Mouse (Mus musculus) left cerebral cortex, adult 2 months (tissue): ENCODE data around the gene Cacna1g. TPM values are rescaled to one million over a fixed set of nuclear protein-coding genes. Genes with fewer than 3 reads are reported as not detected.

Experiments
- DNase-seq, 2 experiments: peaks; one replicate each; pipeline ENCODE4 v3.0.0; 2021 to 2022; ENCODE audit warnings: low spot score in 2 of 2, mixed read lengths in 1 of 2; ENCODE audit errors: extremely low spot score in 1 of 2
- H3K27ac ChIP-seq: fragments of 200-600 bp; 2 replicates; pipeline ENCODE4 v1.8.1; 2022
- H3K4me3 ChIP-seq: fragments of 200-600 bp; 2 replicates; pipeline ENCODE4 v1.8.1; 2022
- CTCF ChIP-seq: fragments of 200-600 bp; IDR thresholded peaks from 2 replicates; pipeline ENCODE4 v1.8.1; 2022; ENCODE audit warnings: antibody characterized with exemption, mild to moderate bottlenecking, moderate library complexity
- intact Hi-C: fragments of 180-260 bp; cut with DNase I; formaldehyde crosslinking; loops from one replicate; pipeline ENCODE4 v1.15.1; 2025
- long read RNA-seq, 2 experiments: library from polyadenylated mRNA; stranded (forward); transcript quantifications; one replicate each; pipeline ENCODE4 v2.0.0; 2021; ENCODE audit warnings: borderline mapping rate in 2 of 2
- total RNA-seq, 2 experiments: library from RNA; stranded (reverse); gene quantifications; 2 replicates each; pipeline ENCODE4 v1.2.3; 2021

The Cacna1g gene
- 10 to 100 TPM; 93.0 to 98.7 TPM for total RNA-seq
- long read RNA-seq, experiment 1, full-length matches to known transcripts = 5 of 44 reads
- long read RNA-seq, experiment 1, partial matches to known transcripts = 24 of 44 reads
- long read RNA-seq, experiment 1, other reads (novel, unspliced or antisense) = 15 of 44 reads
- long read RNA-seq, experiment 2, full-length matches to known transcripts = 8 of 46 reads
- long read RNA-seq, experiment 2, partial matches to known transcripts = 24 of 46 reads
- long read RNA-seq, experiment 2, other reads (novel, unspliced or antisense) = 14 of 46 reads

GRCm38 (mm10) chr11:94473707-94474543 is at the start of gene Cacna1g:
TSS of gene Cacna1g (minus strand) at chr11:94474198.
- Histone ChIP-seq H3K27ac (peak within 1 kb of the TSS; percentile 91), H3K4me3 (peak within 1 kb of the TSS; percentile 81)
- TF ChIP-seq CTCF = no peak
- intact Hi-C loops = loop anchor here (2.0 to 5.0 kb wide), 3 partner anchors 49 to 262 kb away; partner anchors contain the start of genes Ankrd40 and Tob1
- DNase-seq = peak; percentile 87 to 88

GRCm38 (mm10) chr11:94521219-94521843 is 47.3 kb upstream of the Cacna1g start, which contains the start of gene Mycbpap:
TSS of gene Mycbpap (minus strand) at chr11:94521742.
- intact Hi-C loops = no loop called here
- Histone ChIP-seq H3K27ac (peak within 1 kb of the TSS; percentile 72), H3K4me3 (peak within 1 kb of the TSS; percentile 82)
- no peak; the same call in 1 of the 2 replicates for TF ChIP-seq CTCF
- peak; percentile 57 to 74 for DNase-seq

GRCm38 (mm10) chr11:94513452-94513851 is 39.5 kb upstream of the Cacna1g start:
- DNase-seq = no peak
- no peak for TF ChIP-seq CTCF
- Histone ChIP-seq H3K4me3 (no peak overlapping the region), H3K27ac (no peak overlapping the region)
- intact Hi-C loops = no loop called here

GRCm38 (mm10) chr11:94508976-94509375 is 35.0 kb upstream of the Cacna1g start:
- no peak for DNase-seq
- intact Hi-C loops = no loop called here
- Histone ChIP-seq H3K27ac (no peak overlapping the region), H3K4me3 (no peak overlapping the region)
- no peak for TF ChIP-seq CTCF

- H3K27ac ChIP-seq = no peak overlapping the region
- no peak overlapping the region for H3K4me3 ChIP-seq
- intact Hi-C loops = no loop called here
- no peak for DNase-seq
- no peak for TF ChIP-seq CTCF
These were observed 27.5 kb upstream of the Cacna1g start for GRCm38 (mm10) chr11:94501482-94501881.

- DNase-seq = no peak
- no peak overlapping the region for H3K4me3 ChIP-seq
- no peak for TF ChIP-seq CTCF
- intact Hi-C loops = no loop called here
- no peak overlapping the region for H3K27ac ChIP-seq
These were observed 26.4 kb upstream of the Cacna1g start for GRCm38 (mm10) chr11:94500362-94500761.

GRCm38 (mm10) chr11:94499661-94500152 is 25.7 kb upstream of the Cacna1g start, which contains the start of gene Epn3:
TSS of gene Epn3 (minus strand) at chr11:94499974.
- no peak for DNase-seq
- intact Hi-C loops = no loop called here
- Histone ChIP-seq H3K27ac (no peak within 1 kb of the TSS), H3K4me3 (peak within 1 kb of the TSS; percentile 32)
- no peak for TF ChIP-seq CTCF

GRCm38 (mm10) chr11:94499035-94499434 is 25.0 kb upstream of the Cacna1g start:
- peak overlapping the region; percentile 19; the same call in 1 of the 2 replicates for H3K4me3 ChIP-seq
- intact Hi-C loops = no loop called here
- H3K27ac ChIP-seq = no peak overlapping the region
- no peak for TF ChIP-seq CTCF
- DNase-seq = no peak

GRCm38 (mm10) chr11:94498093-94498996 is 24.3 kb upstream of the Cacna1g start:
- peak; percentile 28 to 50 for DNase-seq
- TF ChIP-seq CTCF = no peak
- intact Hi-C loops = no loop called here
- H3K4me3 ChIP-seq = peak overlapping the region; percentile 19; the same call in 1 of the 2 replicates
- H3K27ac ChIP-seq = no peak overlapping the region

- intact Hi-C loops = no loop called here
- no peak for DNase-seq
- TF ChIP-seq CTCF = no peak
- H3K4me3 ChIP-seq = no peak overlapping the region
- no peak overlapping the region for H3K27ac ChIP-seq
These were observed 21.4 kb upstream of the Cacna1g start for GRCm38 (mm10) chr11:94495415-94495814.

- no peak for DNase-seq
These were observed 17.7 kb upstream of the Cacna1g start for GRCm38 (mm10) chr11:94491749-94492099.

More at GRCm38 (mm10) chr11:94491749-94492099, 17.7 kb upstream of the Cacna1g start:
- Histone ChIP-seq H3K27ac (no peak overlapping the region), H3K4me3 (peak overlapping the region; percentile 46; the same call in 1 of the 2 replicates)
- intact Hi-C loops = loop anchor here (2.0 kb wide), 1 partner anchor 57 kb away; the partner anchor contains the start of gene Rsad1
- no peak for TF ChIP-seq CTCF
